Mouse (Mus musculus): ENCODE data around the gene Akap9. TPM values are rescaled to one million over a fixed set of nuclear protein-coding genes. Genes with fewer than 3 reads are reported as not detected.

The Akap9 gene
- total and polyA plus RNA-seq, 3 experiments: 15.9 to 29.3 (median 17.3) TPM

GRCm38 (mm10) chr5:4094471-4094870, 166.6 kb downstream of the Akap9 start:
- no peak for TF ChIP-seq USF2 (IDR thresholded peaks at IDR 0.05; ENCODE audit: borderline replicate concordance in 1 of 2, insufficient read depth in 1 of 2, low read depth in 1 of 2, low read length in 2 of 2)
- no peak for TF ChIP-seq GABPA (IDR thresholded peaks at IDR 0.05; ENCODE audit: low read depth, low read length)
- TF ChIP-seq SMC3 (IDR thresholded peaks at IDR 0.05; ENCODE audit: low read depth, low read length): no peak
- no peak for TF ChIP-seq GATA1 (IDR thresholded peaks at IDR 0.05; ENCODE audit: low read depth, low read length)
- no peak for TF ChIP-seq JUND (IDR thresholded peaks at IDR 0.05; ENCODE audit: low read depth, low read length)
- TF ChIP-seq RCOR1 (IDR thresholded peaks at IDR 0.05; ENCODE audit: low read depth, low read length): no peak
- no peak for TF ChIP-seq HCFC1 (IDR thresholded peaks at IDR 0.05; ENCODE audit: low read depth, low read length)
- no peak for TF ChIP-seq ETS1 (IDR thresholded peaks at IDR 0.05; ENCODE audit: low read depth, low read length)
- no peak for TF ChIP-seq MXI1 (IDR thresholded peaks at IDR 0.05; ENCODE audit: low read depth, low read length)
- no peak for TF ChIP-seq KAT2A (conservative IDR thresholded peaks at IDR 0.05; ENCODE audit: low read depth, low read length)
- no peak for TF ChIP-seq ZMIZ1 (IDR thresholded peaks at IDR 0.05; ENCODE audit: low read depth, low read length)
- TF ChIP-seq MAZ (IDR thresholded peaks at IDR 0.05; ENCODE audit: low read depth, low read length): no peak
- TF ChIP-seq TBP (IDR thresholded peaks at IDR 0.05; ENCODE audit: low read depth, low read length): no peak
- TF ChIP-seq USF1 (IDR thresholded peaks at IDR 0.05; ENCODE audit: low read depth, low read length): no peak
- no peak for TF ChIP-seq BHLHE40 (IDR thresholded peaks at IDR 0.05; ENCODE audit: borderline replicate concordance, low read depth, low read length)
- TF ChIP-seq MYB (IDR thresholded peaks at IDR 0.05; ENCODE audit: low read depth, low read length): no peak
- no peaks in the 10 kb centered on the region for H3K9me3 ChIP-seq (replicated peaks; ENCODE audit: insufficient read depth, low read length)
- no peak overlapping the region for H3K4me3 ChIP-seq (ENCODE audit: control insufficient read depth in 1 of 2, insufficient read depth in 1 of 2, low read depth in 2 of 2, low read length in 2 of 2)
- no peak overlapping the region for H3K9ac ChIP-seq (ENCODE audit: control insufficient read depth, low read depth, low read length, poor library complexity, severe bottlenecking)
- no peaks in the 10 kb centered on the region for H3K79me2 ChIP-seq (ENCODE audit: control insufficient read depth, insufficient read depth, low read length, poor library complexity)
- no peak overlapping the region for H3K27ac ChIP-seq (ENCODE audit: control insufficient read depth, low read depth, low read length)
- peaks cover 0 to 5% of the 10 kb centered on the region in 2 experiments; a peak in 2 of 4 replicates for H3K36me3 ChIP-seq (ENCODE audit: control insufficient read depth in 1 of 2, insufficient read depth in 2 of 2, low read length in 2 of 2)
- H3K4me1 ChIP-seq (ENCODE audit: control insufficient read depth in 1 of 2, insufficient read depth in 2 of 2, low read length in 2 of 2): no peaks in the 10 kb centered on the region
- DNase-seq (ENCODE audit: low read depth, low spot score): no peak
- H3K27me3 ChIP-seq (ENCODE audit: control insufficient read depth in 1 of 2, insufficient read depth in 2 of 2, low read length in 2 of 2): no peaks in the 10 kb centered on the region

- H3K4me1 ChIP-seq (ENCODE audit: control insufficient read depth in 1 of 2, insufficient read depth in 2 of 2, low read length in 2 of 2): no peaks in the 10 kb centered on the region
- no peaks in the 10 kb centered on the region for H3K9me3 ChIP-seq (replicated peaks; ENCODE audit: insufficient read depth, low read length)
- TF ChIP-seq SMC3 (IDR thresholded peaks at IDR 0.05; ENCODE audit: low read depth, low read length): no peak
- TF ChIP-seq MAFK (IDR thresholded peaks at IDR 0.05; ENCODE audit: borderline replicate concordance, low read depth, low read length): no peak
- TF ChIP-seq ZC3H11A (IDR thresholded peaks at IDR 0.05; ENCODE audit: low read depth, low read length): no peak
- no peak for TF ChIP-seq MXI1 (IDR thresholded peaks at IDR 0.05; ENCODE audit: low read depth, low read length)
- TF ChIP-seq RCOR1 (IDR thresholded peaks at IDR 0.05; ENCODE audit: low read depth, low read length): no peak
- no peak for TF ChIP-seq BHLHE40 (IDR thresholded peaks at IDR 0.05; ENCODE audit: borderline replicate concordance, low read depth, low read length)
- no peak for TF ChIP-seq EP300 (IDR thresholded peaks at IDR 0.05; ENCODE audit: low read depth in 1 of 2, low read length in 2 of 2)
- TF ChIP-seq ETS1 (IDR thresholded peaks at IDR 0.05; ENCODE audit: low read depth, low read length): no peak
- TF ChIP-seq E2F4 (IDR thresholded peaks at IDR 0.05; ENCODE audit: borderline replicate concordance, low read depth, low read length): no peak
- no peak for TF ChIP-seq GATA1 (IDR thresholded peaks at IDR 0.05; ENCODE audit: low read depth, low read length)
- TF ChIP-seq TAL1 (IDR thresholded peaks at IDR 0.05; ENCODE audit: low read length): no peak
- peaks cover 10% of the 10 kb centered on the region for H3K79me2 ChIP-seq (ENCODE audit: control insufficient read depth, insufficient read depth, low read length, poor library complexity)
- DNase-seq (ENCODE audit: low read depth, low spot score): no peak
- no peak overlapping the region for H3K27ac ChIP-seq (ENCODE audit: control insufficient read depth, low read depth, low read length)
- H3K27me3 ChIP-seq (ENCODE audit: control insufficient read depth in 1 of 2, insufficient read depth in 2 of 2, low read length in 2 of 2): no peaks in the 10 kb centered on the region
- peaks cover 8 to 9% of the 10 kb centered on the region in 2 experiments for H3K36me3 ChIP-seq (ENCODE audit: control insufficient read depth in 1 of 2, insufficient read depth in 2 of 2, low read length in 2 of 2)
- no peak overlapping the region for H3K4me3 ChIP-seq (ENCODE audit: control insufficient read depth in 1 of 2, insufficient read depth in 1 of 2, low read depth in 2 of 2, low read length in 2 of 2)
- H3K9ac ChIP-seq (ENCODE audit: control insufficient read depth, low read depth, low read length, poor library complexity, severe bottlenecking): no peak overlapping the region
Measured at GRCm38 (mm10) chr5:4101031-4101430, 173.2 kb downstream of the Akap9 start.
